Mouse (Mus musculus) kidney, adult 10 weeks (tissue): ENCODE results near the gene Cspg4. TPM values are rescaled to one million over a fixed set of nuclear protein-coding genes. Genes with fewer than 3 reads are reported as not detected.

Experiments
- polyA plus RNA-seq: library from polyadenylated mRNA; stranded (reverse); fragments of 350-450 nt; fragmentation: Illumina TruSeq; extraction: RNeasy Lipid Tissue Mini Kit (QIAGEN cat#74804); gene quantifications from one replicate; pipeline ENCODE4 v1.2.3, GENCODE M21; 2014; ENCODE audit warnings: low read depth, low replicate concordance

Cspg4 gene
- polyA plus RNA-seq = 0.36 TPM

DNA sequence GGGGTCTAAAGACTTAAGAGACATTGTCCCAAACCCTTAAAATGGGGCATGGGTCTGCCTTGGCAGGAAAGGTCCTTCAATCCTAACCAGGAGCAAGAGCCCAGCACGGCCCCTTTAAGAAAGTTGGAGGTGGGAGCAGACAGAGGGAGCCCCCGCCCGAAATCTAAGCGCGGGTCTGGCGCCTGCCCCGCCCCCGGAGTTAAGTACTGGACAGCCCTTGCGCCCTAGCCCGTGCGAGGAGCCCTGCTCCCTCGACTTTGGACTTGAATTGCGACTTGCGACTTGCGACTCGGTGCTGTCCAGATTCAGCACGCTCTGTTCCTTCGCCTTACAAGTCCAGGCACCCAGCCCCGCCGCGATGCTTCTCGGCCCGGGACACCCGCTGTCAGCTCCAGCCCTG is at the start of gene Cspg4:
TSS of gene Cspg4 (plus strand) at position 202 of the 400 bp plus-strand sequence.

DNA sequence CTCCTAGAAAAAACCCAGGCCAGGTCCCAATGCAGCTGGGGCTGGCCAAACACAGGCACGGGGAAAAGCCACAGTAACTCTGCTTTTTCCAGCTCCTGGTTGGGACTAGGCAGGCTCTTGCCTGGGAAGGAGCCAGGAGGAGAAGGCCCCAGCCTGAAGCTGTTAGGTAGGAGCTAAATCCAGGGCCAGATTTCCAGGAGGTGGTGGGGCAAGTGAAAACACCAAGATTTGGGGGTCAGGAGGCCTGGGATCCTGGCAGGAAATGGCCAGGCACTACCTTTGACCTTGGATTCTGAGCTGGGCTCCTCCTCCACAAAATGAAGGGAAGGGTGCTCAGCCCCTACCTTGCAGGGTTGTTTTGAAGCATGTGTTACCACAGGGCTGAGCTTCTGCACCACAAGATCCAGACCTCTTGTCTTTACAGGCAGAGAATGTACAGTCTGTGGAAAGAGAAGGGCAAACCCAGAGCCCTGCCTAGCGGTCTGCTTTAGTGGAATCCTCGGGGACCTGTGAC is 560 bp upstream of the Cspg4 start, which contains the start of gene Odf3l1:
TSS of gene Odf3l1 (minus strand) at position 464 of the 514 bp plus-strand sequence.

GRCm38 (mm10) chr9:56928041-56928811 is 63.4 kb downstream of the Cspg4 start, which contains the start of gene Snx33:
Snx33 (minus strand) TSS chr9:56928371.

GRCm38 (mm10) chr9:56937223-56938160 is 72.7 kb downstream of the Cspg4 start, which contains the start of gene Imp3:
Imp3 (plus strand) TSS chr9:56937475.

Other genes with a start within 250 kb of the Cspg4 start
- not detected for gene Lingo1, start 68.6 kb upstream of the Cspg4 start, polyA plus RNA-seq
- not detected for gene Odf3l1, start 354 bp upstream of the Cspg4 start, polyA plus RNA-seq
- 2.1 TPM for gene Snx33, start 63.3 kb downstream of the Cspg4 start, polyA plus RNA-seq
- 46.4 TPM for gene Imp3, start 72.4 kb downstream of the Cspg4 start, polyA plus RNA-seq
- 15.0 TPM for gene Snupn, start 85.8 kb downstream of the Cspg4 start, polyA plus RNA-seq
- gene Ptpn9, start 129.9 kb downstream of the Cspg4 start, polyA plus RNA-seq = 39.8 TPM
- 20.5 TPM for gene Sin3a, start 207.0 kb downstream of the Cspg4 start, polyA plus RNA-seq